23 mouse cellular contexts compared by ENCODE assay signal in genomic region chr17:46551369-46551768, GRCm38 (mm10). TPM values are rescaled to one million over a fixed set of nuclear protein-coding genes. Genes with fewer than 3 reads are reported as not detected.
DNase-seq lines count a peak whose midpoint lies in the region; ATAC-seq lines count a peak whose summit lies in the region.
"Had no signal": no experiment of that assay in that cellular context is flagged by ENCODE, and none has a peak within 500 bp of the region (broad histone marks: within the 10 kb centered on the region; RNA-seq: fewer than 3 reads in every experiment).

No protein-coding gene starts in this region.

- H3K36me3 ChIP-seq in heart, embryonic 12.5 days: peaks cover 47% of the 10 kb centered on the region
- peaks cover 19% of the 10 kb centered on the region for H3K36me3 ChIP-seq in midbrain, embryonic 11.5 days (ENCODE audit: control insufficient read depth, insufficient read depth, low read length)

- H3K9ac ChIP-seq in heart, embryonic 12.5 days: no peak overlapping the region; the same call in 1 of the 2 replicates
- H3K9ac ChIP-seq in midbrain, embryonic 11.5 days (ENCODE audit: low read length): no peak overlapping the region
- H3K9ac ChIP-seq: hindbrain, embryonic 12.5 days; limb, embryonic 15.5 days; liver, embryonic 15.5 days had no signal

- H3K27ac ChIP-seq in heart, embryonic 12.5 days (ENCODE audit: poor library complexity, severe bottlenecking): no peak overlapping the region
- H3K27ac ChIP-seq in midbrain, embryonic 11.5 days (ENCODE audit: low read depth, low read length): no peak overlapping the region
- H3K27ac ChIP-seq: hindbrain, embryonic 12.5 days; limb, embryonic 15.5 days; liver, embryonic 15.5 days; macrophage; midbrain, embryonic 10.5 days had no signal

- no peak overlapping the region for H3K4me3 ChIP-seq in heart, embryonic 12.5 days
- no peak overlapping the region for H3K4me3 ChIP-seq in midbrain, embryonic 11.5 days (ENCODE audit: low read depth, low read length)
- H3K4me3 ChIP-seq: embryonic facial prominence, embryonic 13.5 days; hindbrain, embryonic 12.5 days; limb, embryonic 15.5 days; liver, embryonic 15.5 days; midbrain, embryonic 10.5 days had no signal

- DNase-seq in cerebellum, adult 9-10 months: peak; percentile 50
- DNase-seq in cerebellum, postnatal 36 days: no peak
- DNase-seq in heart, adult 8-10 months (ENCODE audit: low spot score): peak; percentile 32
- peak; percentile 72 for DNase-seq in MN1 (ENCODE audit: low spot score)
- DNase-seq in heart, postnatal 4 days: peak; percentile 46
- DNase-seq in adipocyte (ENCODE audit: low spot score): no peak
- no peak for DNase-seq in midbrain, embryonic 11.5 days (ENCODE audit: low spot score, missing footprints)
- DNase-seq: adrenal gland, postnatal 14 days; cerebellum, postnatal 10 days; kidney, adult 8-10 months; kidney, postnatal 14 days; retina, postnatal 1 day; right cerebral cortex, postnatal 4 days; thymus, adult 18-20 months; thymus, postnatal 4 days had no signal

- no peaks in the 10 kb centered on the region for H3K9me3 ChIP-seq in heart, embryonic 12.5 days (replicated peaks)
- no peaks in the 10 kb centered on the region for H3K9me3 ChIP-seq in midbrain, embryonic 11.5 days (ENCODE audit: control insufficient read depth, low read length)
- H3K9me3 ChIP-seq: embryonic facial prominence, embryonic 13.5 days; hindbrain, embryonic 12.5 days; limb, embryonic 15.5 days; liver, embryonic 15.5 days; midbrain, embryonic 10.5 days had no signal

- H3K4me1 ChIP-seq in heart, embryonic 12.5 days (replicated peaks): peaks cover 57% of the 10 kb centered on the region
- H3K4me1 ChIP-seq in midbrain, embryonic 11.5 days (ENCODE audit: control insufficient read depth, insufficient read depth, low read length): peaks cover 35% of the 10 kb centered on the region

- H3K27me3 ChIP-seq in heart, embryonic 12.5 days (replicated peaks): no peaks in the 10 kb centered on the region
- no peaks in the 10 kb centered on the region; the same call in 1 of the 2 replicates for H3K27me3 ChIP-seq in midbrain, embryonic 11.5 days (ENCODE audit: control insufficient read depth, insufficient read depth, low read length)
- H3K27me3 ChIP-seq: limb, embryonic 15.5 days had no signal

- ATAC-seq in heart, embryonic 12.5 days (ENCODE audit: insufficient number of reproducible peaks, low FRiP score): no peak
- no peak for ATAC-seq in midbrain, embryonic 11.5 days (ENCODE audit: low FRiP score)
- ATAC-seq: forebrain, embryonic 14.5 days had no signal

- 89% methylated on average over 6 of the region's 6 CpGs for WGBS in heart, embryonic 12.5 days
- WGBS in midbrain, embryonic 11.5 days: 92% methylated on average over 6 of the region's 6 CpGs

- H3K4me2 ChIP-seq in heart, embryonic 12.5 days: no peak overlapping the region
- H3K4me2 ChIP-seq in midbrain, embryonic 11.5 days: no peak overlapping the region
- H3K4me2 ChIP-seq: hindbrain, embryonic 12.5 days; limb, embryonic 15.5 days; liver, embryonic 15.5 days had no signal

RNA-seq across cellular contexts. Expression of gene Srf, which starts 4.6 kb away (rescaled TPM):
- total RNA-seq in heart, adult 8-10 months (2022): 100 to 1,000 TPM in 2 of 4 experiments, 10 to 100 TPM in 2; 84.1 to 121 (median 98.6) TPM
- polyA plus RNA-seq in heart, embryonic 12.5 days (2016; fragmentation: Nextera tagmentation; extraction: Ambion mirVana): 15.0 and 17.5 TPM in 2 replicates
- 100 to 1,000 TPM; 184 to 210 TPM for total RNA-seq in heart, postnatal 4 days (2021)
- polyA plus RNA-seq in midbrain, embryonic 11.5 days (2014; fragmentation: Nextera tagmentation; extraction: Ambion mirVana): 3.6 and 6.0 TPM in 2 replicates

RNA-seq across cellular contexts. Expression of gene Cul9, which starts 5.2 kb away (rescaled TPM):
- 10 to 100 TPM; 22.7 to 28.0 (median 24.9) TPM for total RNA-seq in heart, adult 8-10 months (2022)
- 7.2 and 7.4 TPM in 2 replicates for polyA plus RNA-seq in heart, embryonic 12.5 days (2016; fragmentation: Nextera tagmentation; extraction: Ambion mirVana)
- 10 to 100 TPM; 12.0 to 12.6 TPM for total RNA-seq in heart, postnatal 4 days (2021)
- 2.6 and 4.1 TPM in 2 replicates for polyA plus RNA-seq in midbrain, embryonic 11.5 days (2014; fragmentation: Nextera tagmentation; extraction: Ambion mirVana)

RNA-seq across cellular contexts. Expression of gene Dnph1, which starts 54.9 kb away (rescaled TPM):
- total RNA-seq in heart, adult 8-10 months (2022): 1 to 10 TPM; 1.7 to 2.2 (median 1.8) TPM
- polyA plus RNA-seq in heart, embryonic 12.5 days (2016; fragmentation: Nextera tagmentation; extraction: Ambion mirVana): 24.2 and 25.9 TPM in 2 replicates
- total RNA-seq in heart, postnatal 4 days (2021): 10 to 100 TPM in 1 of 2 experiments, 1 to 10 TPM in 1; 9.5 to 10.2 TPM
- polyA plus RNA-seq in midbrain, embryonic 11.5 days (2014; fragmentation: Nextera tagmentation; extraction: Ambion mirVana): 71.7 and 77.2 TPM in 2 replicates

Comparison
In these comparisons a context has a peak if more than half of its experiments do, and no peak if none do; other contexts are left out.
1. DNase-seq: peak in cerebellum, adult 9-10 months (single experiment), heart, adult 8-10 months (single experiment), MN1 (single experiment) and heart, postnatal 4 days (single experiment); none in cerebellum, postnatal 36 days (0 of 2), adipocyte (single experiment) and midbrain, embryonic 11.5 days (single experiment).